Mouse (Mus musculus) ovary, adult 10 weeks (tissue): ENCODE measurements around the gene Fkbp7. TPM values are rescaled to one million over a fixed set of nuclear protein-coding genes. Genes with fewer than 3 reads are reported as not detected.

Source experiments
- polyA plus RNA-seq: library from polyadenylated mRNA; stranded (reverse); fragments of 350-450 nt; fragmentation: Illumina TruSeq; extraction: RNeasy Lipid Tissue Mini Kit (QIAGEN cat#74804); gene quantifications from one replicate; pipeline ENCODE4 v1.2.3, GENCODE M21; 2014

The Fkbp7 gene
- 164 TPM for polyA plus RNA-seq

GRCm38 (mm10) chr2:76672966-76673392 is at the start of gene Fkbp7:
Fkbp7 (minus strand) TSS chr2:76673116.

GRCm38 (mm10) chr2:76674725-76675427 is 2.0 kb upstream of the Fkbp7 start, which contains the start of gene Plekha3:
Plekha3 (plus strand) TSS chr2:76675281.

GRCm38 (mm10) chr2:76647883-76648570 is 24.9 kb downstream of the Fkbp7 start, which contains the start of the genes Prkra and Pjvk:
Prkra (minus strand) TSS chr2:76648015.
Pjvk (plus strand) TSS chr2:76648476.

Other genes starting within 250 kb of the Fkbp7 start
- 54.2 TPM for gene Prkra, start 25.1 kb downstream of the Fkbp7 start, polyA plus RNA-seq
- not detected for gene Pjvk, start 24.6 kb downstream of the Fkbp7 start, polyA plus RNA-seq
- gene Plekha3, start 2.2 kb upstream of the Fkbp7 start, polyA plus RNA-seq, result 81.7 TPM